Mouse (Mus musculus) brown adipose tissue, adult 24 weeks (tissue): ENCODE measurements around the gene Hras. TPM values are rescaled to one million over a fixed set of nuclear protein-coding genes. Genes with fewer than 3 reads are reported as not detected.

Experiments
- H3K27ac ChIP-seq: fragments of 200-500 bp; replicated peaks from 2 replicates; pipeline ENCODE4 v1.5.1; 2012; ENCODE audit warnings: low read depth, mild to moderate bottlenecking, low read length
- H3K4me1 ChIP-seq: fragments of 200-500 bp; 2 replicates; pipeline ENCODE4 v1.6.1; 2012; ENCODE audit warnings: low read length, mixed read lengths; ENCODE audit not compliant: control insufficient read depth, insufficient read depth, insufficient read length
- H3K4me3 ChIP-seq: fragments of 200-500 bp; 2 replicates; pipeline ENCODE4 v1.5.1; 2012; ENCODE audit warnings: low read depth, mild to moderate bottlenecking, low read length, moderate library complexity; ENCODE audit not compliant: insufficient read depth
- polyA plus RNA-seq: library from polyadenylated mRNA; stranded (reverse); fragments of >200 nt; gene quantifications from 2 replicates; pipeline ENCODE4 v1.2.4, GENCODE M21; 2012; ENCODE audit not compliant: missing spikeins, insufficient read depth, insufficient read length

Hras gene
- polyA plus RNA-seq, 1 experiment, result 86.6 TPM

DNA sequence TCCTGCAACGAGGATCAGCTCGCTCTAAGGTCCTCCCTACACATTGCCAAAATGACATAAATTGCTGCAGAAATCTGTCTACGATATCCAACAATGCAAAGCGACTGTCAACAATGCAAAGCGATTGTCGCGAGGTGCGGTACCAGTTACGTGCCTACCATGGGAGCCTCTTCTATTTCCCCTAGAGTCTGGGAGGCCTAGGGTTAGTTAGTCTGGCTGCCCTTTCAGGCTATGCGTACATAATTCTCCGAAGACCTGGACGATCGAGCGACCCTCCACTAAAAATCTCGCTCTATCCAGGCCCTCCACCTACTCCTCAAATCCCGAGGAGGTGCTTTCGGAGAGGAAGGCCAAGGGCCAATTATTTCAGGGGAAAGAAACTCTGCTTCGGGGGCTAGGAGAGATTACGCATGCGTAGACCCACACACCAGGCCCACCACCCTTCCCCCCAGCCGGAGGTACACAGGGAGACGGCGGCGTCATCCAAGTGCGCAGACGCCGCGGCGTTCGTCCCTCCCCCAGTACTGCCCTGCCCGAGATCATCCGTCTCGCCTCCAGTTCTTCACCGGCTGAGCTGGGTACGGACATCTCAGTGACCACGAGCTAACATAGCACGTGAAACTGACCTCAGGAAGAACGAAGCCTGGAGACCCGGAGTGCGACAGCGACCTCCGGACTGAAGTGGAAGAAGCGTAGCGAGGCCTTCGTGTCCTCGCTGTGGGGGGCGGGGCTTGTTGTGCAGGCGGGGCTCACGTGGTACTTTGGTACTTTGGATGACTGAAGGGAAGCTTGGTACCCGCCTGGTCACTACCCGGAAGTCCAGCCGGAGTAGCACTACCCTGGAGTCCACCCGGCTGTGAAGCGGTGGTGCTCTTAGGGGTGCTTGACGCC, 21.4 kb downstream of the Hras start, which contains the start of gene Rnh1:
Gene Rnh1 (minus strand): TSS at position 742 of the 891 bp plus-strand sequence.
- Histone ChIP-seq H3K27ac (peak within 1 kb of the TSS; percentile 91), H3K4me1 (peaks cover 7% of the 10 kb centered on the region; the same call in 1 of the 2 replicates), H3K4me3 (peak within 1 kb of the TSS; percentile 71)

DNA sequence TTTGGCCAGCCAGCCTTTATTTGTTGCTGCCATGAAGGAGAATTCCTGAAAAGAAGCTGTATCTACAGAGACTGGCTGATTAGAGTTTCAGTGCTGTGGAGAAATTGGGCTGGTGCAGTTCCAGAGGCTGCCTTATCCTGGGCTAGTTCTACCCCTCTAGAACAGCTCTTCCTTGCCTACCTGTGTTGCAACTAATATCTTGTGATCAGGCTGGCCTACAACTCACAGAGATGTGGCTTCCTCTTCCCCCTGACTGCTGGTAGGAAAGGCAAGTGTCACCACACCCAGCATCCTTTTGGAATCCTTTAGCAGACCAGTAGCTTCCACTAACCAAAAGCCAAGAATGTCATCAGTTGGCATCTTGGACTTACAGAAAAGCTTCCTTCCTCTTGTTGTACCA, 23.9 kb downstream of the Hras start:
- Histone ChIP-seq H3K4me3 (no peak overlapping the region), H3K27ac (no peak overlapping the region), H3K4me1 (peaks cover 7% of the 10 kb centered on the region; the same call in 1 of the 2 replicates)

GRCm38 (mm10) chr7:141169300-141169699, 24.5 kb downstream of the Hras start:
- Histone ChIP-seq H3K4me3 (no peak overlapping the region), H3K4me1 (peaks cover 7% of the 10 kb centered on the region; the same call in 1 of the 2 replicates), H3K27ac (no peak overlapping the region)

- H3K4me1 ChIP-seq, result peaks cover 7% of the 10 kb centered on the region; the same call in 1 of the 2 replicates
- peak overlapping the region; percentile 62 for H3K4me3 ChIP-seq
- H3K27ac ChIP-seq, result peak overlapping the region; percentile 51
Measured at GRCm38 (mm10) chr7:141168518-141168953, 25.3 kb downstream of the Hras start.

- peak overlapping the region; percentile 62 for H3K4me3 ChIP-seq
- peaks cover 7% of the 10 kb centered on the region; the same call in 1 of the 2 replicates for H3K4me1 ChIP-seq
- H3K27ac ChIP-seq, result peak overlapping the region; percentile 51
Measured at GRCm38 (mm10) chr7:141167901-141168517, 25.8 kb downstream of the Hras start.

DNA sequence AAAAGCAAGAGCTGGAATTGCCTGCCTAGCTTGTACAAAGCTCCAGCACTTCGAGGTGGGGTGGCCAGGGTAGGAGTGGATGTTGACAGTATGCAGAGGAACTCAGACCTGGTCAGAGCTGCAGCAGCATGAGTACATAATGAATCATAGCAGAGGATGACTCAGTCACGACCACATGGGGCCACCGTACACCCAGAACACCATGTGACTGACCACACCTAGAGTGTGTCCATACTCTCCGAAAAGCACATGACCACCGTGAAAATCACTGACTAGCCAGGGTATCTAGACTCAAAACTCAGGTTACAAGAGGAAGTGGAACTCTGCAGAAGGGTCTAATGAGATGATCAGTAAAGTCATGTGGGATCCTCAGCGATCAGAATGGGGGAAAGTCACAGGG, 29.0 kb downstream of the Hras start:
- Histone ChIP-seq H3K27ac (no peak overlapping the region), H3K4me1 (peaks cover 7% of the 10 kb centered on the region; the same call in 1 of the 2 replicates)

GRCm38 (mm10) chr7:141164397-141164796, 29.4 kb downstream of the Hras start:
- Histone ChIP-seq H3K4me3 (no peak overlapping the region), H3K4me1 (peaks cover 7% of the 10 kb centered on the region; the same call in 1 of the 2 replicates), H3K27ac (no peak overlapping the region)

More for the DNA sequence above, 29.0 kb downstream of the Hras start:
- no peak overlapping the region for H3K4me3 ChIP-seq

GRCm38 (mm10) chr7:141155362-141155761, 38.4 kb downstream of the Hras start:
- H3K27ac ChIP-seq, result no peak overlapping the region
- no peaks in the 10 kb centered on the region for H3K4me1 ChIP-seq
- H3K4me3 ChIP-seq, result no peak overlapping the region

DNA sequence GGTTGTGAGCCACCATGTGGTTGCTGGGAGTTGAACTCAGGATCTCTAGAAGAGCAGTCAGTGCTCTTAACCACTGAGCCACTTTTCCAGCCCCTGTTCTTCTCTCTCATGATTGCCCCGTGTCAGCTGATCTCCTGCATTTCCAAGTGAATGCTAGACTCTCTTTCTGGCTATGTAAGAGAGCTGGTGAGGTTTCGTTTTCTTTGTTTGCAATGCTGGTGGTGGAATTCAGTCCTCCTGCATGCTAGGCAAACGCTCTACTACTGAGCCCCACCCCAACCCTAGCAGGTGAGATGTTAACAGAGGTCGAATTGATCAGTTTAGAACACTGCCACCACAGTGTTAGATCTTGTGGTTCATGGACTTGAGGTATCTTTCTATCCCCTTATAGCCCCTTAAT, 45.2 kb downstream of the Hras start:
- Histone ChIP-seq H3K27ac (no peak overlapping the region), H3K4me3 (no peak overlapping the region), H3K4me1 (no peaks in the 10 kb centered on the region)

- H3K4me3 ChIP-seq, result no peak overlapping the region
- no peak overlapping the region for H3K27ac ChIP-seq
- H3K4me1 ChIP-seq, result no peaks in the 10 kb centered on the region
Measured at GRCm38 (mm10) chr7:141147044-141147443, 46.8 kb downstream of the Hras start.

- H3K4me1 ChIP-seq, result no peaks in the 10 kb centered on the region
- no peak overlapping the region for H3K27ac ChIP-seq
- H3K4me3 ChIP-seq, result no peak overlapping the region
Measured at GRCm38 (mm10) chr7:141146043-141146595, 47.7 kb downstream of the Hras start.

GRCm38 (mm10) chr7:141145403-141145802, 48.4 kb downstream of the Hras start:
- Histone ChIP-seq H3K4me3 (no peak overlapping the region), H3K27ac (no peak overlapping the region)

DNA sequence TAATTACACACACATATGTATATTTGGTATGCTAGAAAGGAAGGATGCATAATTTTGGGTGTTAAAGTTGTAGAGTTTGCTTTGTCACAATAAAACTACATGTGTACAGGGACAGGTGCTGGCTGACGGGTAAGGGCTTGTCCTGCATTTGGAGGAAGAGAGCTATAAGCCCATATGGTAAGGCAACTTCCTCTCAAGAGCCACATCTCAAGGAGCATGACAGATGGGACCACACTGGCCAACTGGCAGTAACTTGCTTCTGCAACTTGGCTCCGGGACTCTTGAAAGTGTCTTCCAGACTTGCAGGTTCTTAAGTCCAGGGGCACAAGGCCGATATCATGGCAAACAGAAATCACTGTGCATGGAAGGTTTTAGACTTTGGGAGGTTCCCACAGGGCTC, 49.2 kb downstream of the Hras start:
- Histone ChIP-seq H3K4me1 (no peaks in the 10 kb centered on the region), H3K27ac (no peak overlapping the region), H3K4me3 (no peak overlapping the region)

More at GRCm38 (mm10) chr7:141145403-141145802, 48.4 kb downstream of the Hras start:
- H3K4me1 ChIP-seq, result no peaks in the 10 kb centered on the region

DNA sequence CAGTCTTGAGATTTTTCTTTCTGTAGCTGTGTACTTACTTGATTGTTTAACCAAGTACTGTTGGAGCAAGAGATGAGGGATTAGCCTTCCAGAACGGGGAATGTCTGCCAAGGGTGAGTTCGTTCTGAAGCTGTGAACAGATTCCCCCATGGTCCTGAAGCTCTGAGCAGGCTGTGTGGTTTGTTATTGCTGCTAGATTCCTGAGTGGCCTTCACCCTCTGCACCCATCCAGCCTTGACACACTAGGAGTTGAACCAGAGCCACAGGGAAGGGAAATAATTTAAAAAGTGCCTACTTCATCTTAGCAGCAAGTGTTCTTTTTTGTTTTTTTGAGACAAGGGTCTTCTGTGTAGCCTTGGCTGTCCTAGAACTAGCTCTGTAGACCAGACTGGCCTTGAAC, 49.9 kb downstream of the Hras start:
- no peak overlapping the region for H3K27ac ChIP-seq

DNA sequence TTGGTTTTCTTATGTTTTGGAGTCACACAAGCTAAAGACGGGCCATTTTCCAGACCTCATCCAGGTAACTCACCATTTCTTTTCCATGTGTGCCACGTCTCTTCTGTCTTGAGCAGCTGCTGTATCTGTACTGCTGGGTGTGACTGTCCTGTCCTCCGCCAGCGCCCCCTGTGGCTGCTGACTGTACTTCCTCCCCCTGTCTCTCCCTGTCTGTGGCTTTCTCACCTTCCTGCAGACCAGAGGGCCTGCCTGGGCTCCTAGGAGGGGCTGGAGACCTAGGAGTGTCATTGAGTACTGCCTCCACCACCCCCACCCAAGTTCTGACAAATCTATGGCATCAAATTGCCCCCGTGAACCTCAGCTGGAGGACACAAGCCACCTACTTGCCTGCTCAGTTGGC, 50.7 kb downstream of the Hras start:
- H3K27ac ChIP-seq, result no peak overlapping the region
- no peaks in the 10 kb centered on the region for H3K4me1 ChIP-seq
- H3K4me3 ChIP-seq, result no peak overlapping the region

More for the DNA sequence above, 49.9 kb downstream of the Hras start:
- no peak overlapping the region for H3K4me3 ChIP-seq
- no peaks in the 10 kb centered on the region for H3K4me1 ChIP-seq
